ENCODE assay signal across 25 mouse cellular contexts in genomic region chr4:99320501-99320900, GRCm38 (mm10). TPM values are rescaled to one million over a fixed set of nuclear protein-coding genes. Genes with fewer than 3 reads are reported as not detected.
DNase-seq lines count a peak whose midpoint lies in the region; ATAC-seq and TF ChIP-seq lines count a peak whose summit lies in the region.
"Had no signal": no experiment of that assay in that cellular context is flagged by ENCODE, and none has a peak within 500 bp of the region (broad histone marks: within the 10 kb centered on the region; RNA-seq: fewer than 3 reads in every experiment).

No protein-coding gene starts in this region.

- ATAC-seq in kidney, embryonic 15.5 days (replicated peaks; ENCODE audit: low FRiP score): no peak
- ATAC-seq: activated CD4-positive, CD25-positive, alpha-beta regulatory T cell, adult 4 months; CD4-positive, CD25-positive, alpha-beta regulatory T cell, adult 4 months; forebrain, embryonic 13.5 days; forebrain, embryonic 15.5 days; Patski had no signal

- no peak overlapping the region for H3K4me3 ChIP-seq in kidney, adult 2 months (ENCODE audit: insufficient read depth, low read depth, low read length)
- H3K4me3 ChIP-seq in kidney, embryonic 15.5 days (replicated peaks): no peak overlapping the region
- H3K4me3 ChIP-seq: embryonic facial prominence, embryonic 10.5 days; embryonic facial prominence, embryonic 12.5 days; forebrain, embryonic 13.5 days; forebrain, embryonic 15.5 days had no signal

- intact Hi-C loops in heart, postnatal 10 days (cut with DNase I): no loop called here

- no peak overlapping the region for H3K9ac ChIP-seq in kidney, embryonic 15.5 days
- H3K9ac ChIP-seq: embryonic facial prominence, embryonic 12.5 days; forebrain, embryonic 13.5 days; forebrain, embryonic 15.5 days had no signal

- H3K36me3 ChIP-seq in kidney, adult 2 months (ENCODE audit: control insufficient read depth, insufficient read depth, low read length): no peaks in the 10 kb centered on the region
- no peaks in the 10 kb centered on the region for H3K36me3 ChIP-seq in kidney, embryonic 15.5 days
- H3K36me3 ChIP-seq: embryonic facial prominence, embryonic 10.5 days; embryonic facial prominence, embryonic 12.5 days; forebrain, embryonic 15.5 days; G1E had no signal

- no peak for TF ChIP-seq POLR2A in kidney, adult 2 months (IDR thresholded peaks at IDR 0.05; ENCODE audit: low read depth, low read length)

- 41% methylated on average over 11 of the region's 11 CpGs for WGBS in kidney, adult 2 months
- 53% methylated on average over 11 of the region's 11 CpGs for WGBS in kidney, embryonic 15.5 days

- no peak overlapping the region for H3K4me2 ChIP-seq in kidney, embryonic 15.5 days
- H3K4me2 ChIP-seq: embryonic facial prominence, embryonic 12.5 days; forebrain, embryonic 13.5 days; forebrain, embryonic 15.5 days had no signal

- no peak for TF ChIP-seq CTCF in kidney, adult 2 months (conservative IDR thresholded peaks at IDR 0.05; ENCODE audit: insufficient read depth, insufficient read length, low read depth, low read length)

- peaks cover 3% of the 10 kb centered on the region; the same call in 1 of the 2 replicates for H3K4me1 ChIP-seq in kidney, adult 2 months (ENCODE audit: control insufficient read depth, insufficient read depth, low read length)
- peaks cover 8% of the 10 kb centered on the region; the same call in 1 of the 2 replicates for H3K4me1 ChIP-seq in kidney, embryonic 15.5 days
- H3K4me1 ChIP-seq: embryonic facial prominence, embryonic 12.5 days; forebrain, embryonic 13.5 days; forebrain, embryonic 15.5 days had no signal

- DNase-seq in heart, adult 11 months: peak; percentile 66
- no peak for DNase-seq in heart, postnatal 10 days
- peak; percentile 68 for DNase-seq in kidney, adult 2 months
- DNase-seq in kidney, adult 9 months: peak; percentile 68
- no peak for DNase-seq in kidney, postnatal 14 days
- DNase-seq: adrenal gland, adult 8-10 months; adrenal gland, postnatal 14 days; adrenal gland, postnatal 36 days; B cell, adult 2 months; cerebellum, adult 11-12 months; cerebellum, adult 2 months; cerebellum, adult 9-10 months; cerebellum, postnatal 10 days; cerebellum, postnatal 25 days had no signal

- peak overlapping the region; percentile 73 for H3K27ac ChIP-seq in kidney, adult 2 months (ENCODE audit: insufficient read depth, low read depth, low read length)
- H3K27ac ChIP-seq in kidney, embryonic 15.5 days: no peak overlapping the region
- H3K27ac ChIP-seq: embryonic facial prominence, embryonic 10.5 days; embryonic facial prominence, embryonic 12.5 days; forebrain, embryonic 13.5 days; forebrain, embryonic 15.5 days had no signal

- no peaks in the 10 kb centered on the region for H3K27me3 ChIP-seq in kidney, adult 2 months (replicated peaks; ENCODE audit: control insufficient read depth, insufficient read depth, low read length)
- H3K27me3 ChIP-seq in kidney, embryonic 15.5 days: no peaks in the 10 kb centered on the region
- H3K27me3 ChIP-seq: CH12.LX; embryonic facial prominence, embryonic 12.5 days; forebrain, embryonic 13.5 days; forebrain, embryonic 15.5 days had no signal

- no peaks in the 10 kb centered on the region for H3K9me3 ChIP-seq in kidney, embryonic 15.5 days (replicated peaks)
- H3K9me3 ChIP-seq: embryonic facial prominence, embryonic 10.5 days; embryonic facial prominence, embryonic 12.5 days; forebrain, embryonic 13.5 days; forebrain, embryonic 15.5 days had no signal

RNA-seq across cellular contexts. Expression of gene Gm12689, which starts 24.8 kb away (rescaled TPM):
- not detected for total RNA-seq in heart, postnatal 10 days (2021)
- polyA plus RNA-seq in kidney, adult 2 months (2012; rRNA removed): 0.23 and 0.30 TPM in 2 replicates
- polyA plus RNA-seq in kidney, embryonic 15.5 days (2015; fragmentation: Nextera tagmentation; extraction: Ambion mirVana): 0.19 and 0.38 TPM in 2 replicates
- total RNA-seq: adrenal gland, adult 18-20 months; adrenal gland, postnatal 14 days; CH12.LX; G1E had no signal
- polyA plus RNA-seq: activated CD4-positive, CD25-positive, alpha-beta regulatory T cell, adult 4 months; embryonic facial prominence, embryonic 10.5 days; G1E; Patski had no signal

Comparison
In these comparisons a context has a peak if more than half of its experiments do, and no peak if none do; other contexts are left out.
1. DNase-seq: peak in heart, adult 11 months (single experiment), kidney, adult 2 months (single experiment) and kidney, adult 9 months (single experiment); none in heart, postnatal 10 days (0 of 2) and kidney, postnatal 14 days (single experiment).